Mouse (Mus musculus) CH12F3 (cell line): ENCODE results near the gene Gabarapl1.

Source experiments
- in situ Hi-C: fragments of 300-500 bp; cut with MboI; formaldehyde crosslinking; loops from 2 replicates; pipeline ENCODE4 v1.14.3; 2020; ENCODE audit warnings: low sequenced_read_pairs

Gene Gabarapl1

DNA sequence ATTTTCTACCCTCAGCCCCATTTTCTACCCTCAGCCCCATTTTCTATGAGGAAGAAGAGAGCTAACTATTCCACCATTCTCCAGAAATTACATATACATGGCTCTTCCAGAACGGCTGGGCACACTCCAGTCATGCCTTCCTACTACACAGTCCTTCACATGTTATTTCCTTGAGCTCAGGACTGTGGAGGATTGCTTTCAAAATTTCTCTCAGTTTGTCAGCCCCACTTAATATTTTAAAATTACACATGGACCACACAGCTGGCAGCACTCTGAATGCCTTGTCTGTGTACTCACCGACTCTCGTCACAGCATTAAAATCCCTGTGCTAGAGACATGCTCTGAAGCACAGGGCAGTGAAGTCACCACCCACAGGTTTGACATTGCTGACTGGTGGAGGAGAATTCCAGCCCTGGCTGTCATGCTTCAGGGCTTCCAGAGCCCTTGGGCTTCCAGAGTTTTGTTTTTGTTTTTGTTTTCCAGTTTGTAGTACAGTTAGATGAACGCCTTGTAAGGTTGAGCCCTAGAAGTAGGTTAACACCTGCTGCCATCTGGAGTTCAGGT lies 1.7 kb downstream of the Gabarapl1 start:
- in situ Hi-C loops: no loop called here

DNA sequence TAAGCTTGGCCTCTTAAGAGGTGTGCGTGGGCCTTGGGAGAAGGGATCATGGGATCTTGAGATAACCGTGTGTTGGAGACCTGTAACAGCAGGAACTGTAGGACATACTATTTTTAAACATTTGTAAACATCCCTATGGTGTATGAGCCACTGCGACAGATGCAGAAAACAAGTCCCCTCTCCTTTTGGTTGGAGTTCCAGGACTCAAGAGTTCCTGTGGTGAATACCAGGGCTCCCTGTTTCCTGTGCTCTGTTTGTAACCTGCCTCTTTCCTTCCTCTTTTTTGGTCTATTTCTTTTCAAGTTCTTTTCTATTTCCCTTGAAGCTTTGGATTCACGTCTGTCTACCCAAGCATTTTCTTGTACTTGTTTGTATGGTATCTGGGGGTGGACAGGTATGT lies 2.8 kb downstream of the Gabarapl1 start:
- in situ Hi-C loops: no loop called here

GRCm38 (mm10) chr6:129538555-129538954 lies 5.6 kb downstream of the Gabarapl1 start:
- in situ Hi-C loops: no loop called here

GRCm38 (mm10) chr6:129541931-129542330 lies 9.0 kb downstream of the Gabarapl1 start:
- in situ Hi-C loops: no loop called here

DNA sequence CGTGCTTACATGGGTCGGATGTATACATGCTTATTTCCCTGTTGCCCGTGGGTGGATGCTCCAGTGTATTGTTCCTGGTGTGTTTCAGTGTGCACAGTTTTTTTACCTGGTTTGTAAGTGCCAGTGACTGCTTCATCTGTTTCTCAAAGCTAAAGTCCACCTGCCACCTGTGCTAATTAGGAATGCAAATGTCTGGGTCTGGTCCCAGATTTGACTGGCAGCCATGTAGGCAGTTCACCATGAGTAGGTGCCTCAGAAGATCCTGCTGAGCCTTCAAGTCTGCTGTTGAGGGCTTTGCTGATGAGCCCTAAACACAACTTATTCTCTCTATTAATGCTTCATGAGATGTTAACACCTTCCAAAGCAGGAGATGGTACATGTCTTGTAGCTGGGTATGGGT lies 9.6 kb downstream of the Gabarapl1 start:
- in situ Hi-C loops: no loop called here

DNA sequence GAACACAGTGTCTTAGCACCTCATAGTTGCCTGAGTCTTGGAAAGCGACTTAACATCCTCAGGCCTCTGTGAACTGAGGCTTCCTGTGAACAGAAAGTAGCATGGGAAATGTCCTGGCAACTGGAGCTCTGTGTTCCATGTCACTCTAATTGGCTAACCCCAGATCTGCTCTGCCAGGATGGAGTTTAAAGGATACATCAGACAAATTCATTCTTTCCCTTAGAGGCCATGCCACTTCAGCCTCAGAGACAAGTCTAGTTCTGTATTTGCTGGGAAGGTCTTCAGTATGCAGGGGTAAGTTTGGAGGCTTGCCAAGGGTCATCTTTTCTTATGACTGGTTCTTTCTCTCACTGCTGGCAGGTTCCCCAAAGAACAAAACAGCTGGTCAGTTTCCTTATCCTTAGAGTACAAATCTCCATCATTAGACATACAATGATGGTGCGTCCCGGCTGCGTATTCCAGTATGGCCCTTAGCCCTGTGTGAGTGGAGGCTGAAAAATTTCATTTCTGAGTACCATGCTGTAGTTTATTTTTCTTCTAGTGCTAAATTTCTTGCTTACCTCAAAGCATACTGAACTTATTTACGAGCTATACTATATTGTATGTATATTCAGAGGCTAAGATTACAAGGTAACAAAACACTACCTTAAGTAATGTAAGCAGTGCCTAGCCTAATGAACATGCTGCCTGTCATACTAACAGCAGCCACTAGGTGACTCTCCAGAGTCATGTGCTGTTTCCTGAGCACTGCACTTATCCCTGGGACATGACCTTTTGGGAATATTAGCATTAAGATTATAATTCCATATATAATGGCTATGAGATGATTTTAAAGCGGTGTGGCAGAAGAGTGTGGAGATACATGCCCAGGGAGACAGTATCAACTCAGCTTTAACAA lies 11.0 kb downstream of the Gabarapl1 start:
- in situ Hi-C loops: no loop called here

- in situ Hi-C loops: no loop called here
Measured at GRCm38 (mm10) chr6:129547277-129547676, 14.3 kb downstream of the Gabarapl1 start.

DNA sequence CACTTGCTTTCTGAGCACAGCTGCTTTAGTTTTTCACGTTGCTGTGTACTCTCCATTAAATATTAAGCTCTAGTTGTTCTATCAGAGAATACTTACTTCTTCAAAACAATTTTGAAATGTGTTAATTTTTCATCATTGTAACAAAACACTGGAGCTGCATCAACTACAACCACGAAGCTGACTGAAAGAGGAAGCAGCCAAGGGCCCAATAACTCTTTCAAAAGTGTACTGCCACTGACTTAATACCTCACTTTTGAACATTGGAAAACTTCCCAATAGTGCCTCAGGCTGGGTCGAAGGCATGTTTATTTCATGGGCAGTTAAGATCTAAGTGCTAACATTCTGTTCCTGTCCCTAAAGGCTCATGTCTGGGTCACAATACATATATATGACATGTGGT lies 15.0 kb downstream of the Gabarapl1 start:
- in situ Hi-C loops: no loop called here

DNA sequence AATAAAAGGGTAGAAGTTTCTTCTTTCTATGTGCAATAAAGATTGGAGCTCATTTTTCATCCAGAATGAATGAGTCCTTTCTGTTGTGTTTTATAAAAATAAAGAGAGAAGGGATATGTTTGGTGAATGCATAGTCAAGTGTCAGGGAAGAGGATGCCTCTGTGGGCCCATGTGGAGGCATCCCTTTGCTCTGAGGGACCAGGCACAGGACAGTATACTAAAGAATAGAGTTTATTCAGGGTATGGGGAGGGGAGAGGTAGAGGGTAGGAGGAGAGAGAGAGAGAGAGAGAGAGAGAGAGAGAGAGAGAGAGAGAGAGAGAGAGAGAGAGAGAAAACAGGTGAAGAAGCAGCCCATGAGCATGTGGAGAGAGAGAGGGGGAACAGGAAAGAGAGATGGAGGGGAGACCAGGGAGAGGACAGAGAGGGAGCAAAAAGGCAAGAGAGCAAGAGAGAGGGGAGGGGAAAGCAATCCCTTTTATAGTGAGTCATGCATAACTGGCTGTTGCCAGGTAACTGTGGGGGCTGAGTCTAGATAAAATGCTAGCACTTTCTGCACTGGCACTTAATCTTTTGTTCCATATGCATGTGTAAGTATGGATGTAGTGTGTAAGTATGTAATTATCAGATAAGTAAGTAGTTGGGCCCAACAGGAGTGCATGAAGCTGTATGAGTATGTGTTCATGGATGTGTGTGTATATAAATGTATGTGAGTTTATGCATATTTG lies 24.5 kb downstream of the Gabarapl1 start:
- in situ Hi-C loops: no loop called here

DNA sequence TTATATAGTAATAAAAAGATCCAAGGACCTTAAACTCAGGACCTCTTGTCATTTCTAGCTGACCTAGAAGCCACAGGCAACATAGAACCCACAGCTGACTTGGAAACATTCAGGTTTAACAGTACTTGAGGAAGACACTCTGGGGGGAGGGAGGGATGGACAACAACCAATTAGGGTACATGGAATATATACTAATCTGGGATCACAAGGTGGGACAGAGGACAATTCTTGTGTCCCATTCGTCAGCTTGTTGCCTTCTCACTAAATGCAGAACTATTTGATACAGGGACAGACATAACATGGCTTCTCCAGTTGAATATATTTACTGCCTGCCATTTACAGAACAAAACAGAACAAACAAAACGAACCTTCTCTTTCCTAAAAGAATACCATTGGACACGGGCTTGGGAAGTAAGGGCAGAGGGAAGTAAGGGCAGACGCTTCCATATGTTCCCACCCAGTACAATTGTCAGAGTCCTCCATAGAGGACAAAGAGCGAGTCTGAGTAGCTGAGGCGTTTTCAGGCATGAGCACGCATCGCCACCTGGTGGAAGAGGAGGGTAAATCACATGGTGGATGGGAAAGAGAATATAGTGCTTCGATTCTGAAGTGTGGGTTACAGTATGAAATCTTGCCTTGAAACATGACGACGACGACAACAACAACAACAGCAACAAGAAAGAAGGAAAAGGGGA lies 26.1 kb downstream of the Gabarapl1 start:
- in situ Hi-C loops: no loop called here

GRCm38 (mm10) chr6:129559641-129560027 lies 26.7 kb downstream of the Gabarapl1 start:
- in situ Hi-C loops: no loop called here

DNA sequence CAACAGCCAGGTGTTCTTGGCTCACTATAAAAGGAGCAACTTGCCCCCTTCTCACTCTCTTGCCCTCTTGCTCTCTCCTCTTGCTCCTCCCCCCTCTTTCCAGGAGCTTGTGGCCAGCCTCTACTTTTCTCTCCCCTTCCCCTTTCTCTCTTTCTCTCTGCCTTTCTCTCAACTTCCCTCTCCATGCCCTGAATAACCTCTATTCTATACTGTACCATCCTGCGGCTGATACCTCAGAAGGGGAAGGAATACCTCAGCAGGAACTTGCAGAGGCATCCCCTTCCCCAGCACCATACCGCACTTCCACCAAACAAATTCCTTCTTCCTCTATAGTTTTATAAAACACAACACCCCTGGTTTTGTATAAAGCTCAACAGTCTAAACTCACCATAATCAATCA lies 32.3 kb downstream of the Gabarapl1 start:
- in situ Hi-C loops: no loop called here

DNA sequence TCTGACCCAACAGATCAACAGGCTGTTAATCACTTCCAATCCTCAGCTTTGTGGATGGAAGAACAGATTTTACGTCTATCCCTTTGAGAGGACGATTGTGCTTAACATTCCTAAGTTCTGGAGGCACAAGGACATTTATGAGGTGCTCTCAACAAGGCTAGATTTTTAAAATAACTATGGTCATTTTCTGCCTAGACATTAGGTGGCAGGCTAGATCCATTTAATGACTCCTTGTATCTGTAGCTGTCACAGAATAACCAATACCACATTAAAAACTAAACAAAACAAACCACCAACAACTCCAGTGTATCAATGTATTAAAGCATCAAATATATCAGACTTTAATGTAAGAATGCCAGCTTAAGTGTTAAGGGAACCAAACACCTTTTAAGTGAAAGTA lies 42.4 kb downstream of the Gabarapl1 start:
- in situ Hi-C loops: loop anchor here (25.0 kb wide), 1 partner anchor 1787 kb away; the partner anchor contains the start of gene Styk1

DNA sequence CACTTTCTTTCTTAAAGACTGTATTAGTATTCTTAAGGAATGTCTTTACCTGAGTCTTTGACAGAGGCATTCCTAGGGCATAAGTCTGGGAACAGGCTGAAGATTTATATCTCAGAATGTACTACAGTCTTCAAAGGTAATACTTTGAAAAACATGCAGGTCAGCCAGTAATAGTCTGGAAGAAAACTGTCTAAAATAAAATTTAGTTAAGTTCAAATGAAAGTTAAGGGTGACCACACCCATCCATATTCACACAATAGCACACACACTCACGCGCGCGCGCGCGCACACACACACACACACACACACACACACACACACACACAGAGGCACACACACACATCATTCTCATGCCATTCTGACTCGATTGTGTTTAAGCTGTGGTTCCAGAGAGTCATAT lies 44.6 kb downstream of the Gabarapl1 start, which contains the start of gene Klre1:
Klre1 (plus strand) TSS at position 301 of the 400 bp plus-strand sequence.
- in situ Hi-C loops: loop anchor here (25.0 kb wide), 1 partner anchor 1785 kb away; the partner anchor contains the start of gene Styk1

DNA sequence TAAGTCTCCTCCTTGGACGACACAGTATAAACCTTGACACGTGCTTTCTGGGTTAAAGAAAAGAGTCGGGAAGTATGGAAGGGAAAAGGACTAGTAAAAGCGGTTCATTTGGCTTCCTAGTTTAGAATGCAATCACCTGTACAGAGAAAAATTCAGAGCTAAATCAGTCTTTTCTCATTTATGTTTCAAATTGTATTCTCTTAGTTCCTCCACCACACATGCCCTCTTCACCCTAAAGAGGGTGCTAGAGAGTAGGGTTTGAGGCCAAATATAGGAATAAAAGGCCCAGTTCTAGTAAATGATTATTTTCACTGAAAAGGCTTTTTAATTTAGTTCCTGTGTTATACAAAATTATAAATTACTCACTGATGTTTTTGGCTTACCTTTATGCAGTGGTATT lies 48.3 kb downstream of the Gabarapl1 start:
- in situ Hi-C loops: loop anchor here (25.0 kb wide), 1 partner anchor 1781 kb away; the partner anchor contains the start of gene Styk1

- in situ Hi-C loops: loop anchor here (25.0 kb wide), 1 partner anchor 1780 kb away; the partner anchor contains the start of gene Styk1
Measured at GRCm38 (mm10) chr6:129581896-129582295, 48.9 kb downstream of the Gabarapl1 start.

DNA sequence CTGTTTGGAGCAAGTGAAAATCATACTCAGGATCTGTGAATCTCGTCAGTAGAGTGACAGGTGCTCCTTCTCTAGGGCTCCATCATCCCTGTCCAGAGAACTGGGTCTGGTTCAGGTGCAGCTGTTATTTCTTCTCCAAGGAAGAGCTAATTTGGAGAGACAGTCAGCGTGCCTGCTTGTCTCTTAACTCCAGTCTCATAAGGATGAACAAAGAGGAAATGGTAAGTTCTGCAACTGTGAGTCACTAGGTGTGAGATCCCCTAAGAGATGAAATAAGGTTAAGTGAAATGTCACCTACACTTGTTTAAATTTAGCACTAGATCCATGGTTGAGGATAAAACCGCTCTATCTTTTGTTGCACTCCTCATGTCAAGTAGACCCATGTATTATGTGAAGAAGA lies 50.1 kb downstream of the Gabarapl1 start:
- in situ Hi-C loops: loop anchor here (25.0 kb wide), 1 partner anchor 1779 kb away; the partner anchor contains the start of gene Styk1

DNA sequence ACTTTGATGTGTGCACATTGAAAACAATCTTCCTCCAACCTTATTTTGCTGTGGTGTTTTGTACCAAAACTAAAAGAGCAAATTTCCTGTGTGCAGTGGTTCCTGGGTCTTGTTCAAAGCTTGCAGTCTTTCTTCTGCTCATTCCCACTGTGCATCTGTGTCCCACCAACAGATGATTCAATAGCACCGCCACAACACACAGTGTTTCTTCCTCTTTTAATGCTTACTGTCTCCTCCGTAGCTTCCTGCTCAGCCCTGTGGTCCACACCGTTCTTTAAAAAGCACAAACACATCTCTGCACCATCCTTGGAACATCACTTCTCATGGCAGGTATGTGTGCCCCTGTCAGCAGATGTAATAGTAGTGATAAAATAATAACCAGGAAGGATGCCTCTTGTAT lies 58.5 kb downstream of the Gabarapl1 start, which contains the start of gene Klrd1:
Klrd1 (plus strand) TSS at position 275 of the 400 bp plus-strand sequence.
- in situ Hi-C loops: loop anchor here (25.0 kb wide), 1 partner anchor 1771 kb away; the partner anchor contains the start of gene Styk1
